Mouse (Mus musculus) stomach, postnatal 0 days (tissue): ENCODE data around the gene Tcf7l1.

Experiments used
- CTCF ChIP-seq: IDR thresholded peaks from 2 replicates; pipeline ENCODE4 v1.5.1; 2016; ENCODE audit warnings: antibody characterized with exemption, low read depth, mild to moderate bottlenecking, moderate library complexity
- EP300 ChIP-seq: optimal IDR thresholded peaks from 2 replicates; pipeline ENCODE3; 2016; ENCODE audit warnings: antibody characterized with exemption

- no peak for TF ChIP-seq CTCF
- no peak for TF ChIP-seq EP300
Observed at GRCm38 (mm10) chr6:72698559-72698958, 90.5 kb downstream of the Tcf7l1 start.
